Mouse (Mus musculus): Measurements from ENCODE around the gene Stag1.
A peak's percentile ranks its signal among the peaks of the same experiment; 100 is the strongest.

Stag1 gene

DNA sequence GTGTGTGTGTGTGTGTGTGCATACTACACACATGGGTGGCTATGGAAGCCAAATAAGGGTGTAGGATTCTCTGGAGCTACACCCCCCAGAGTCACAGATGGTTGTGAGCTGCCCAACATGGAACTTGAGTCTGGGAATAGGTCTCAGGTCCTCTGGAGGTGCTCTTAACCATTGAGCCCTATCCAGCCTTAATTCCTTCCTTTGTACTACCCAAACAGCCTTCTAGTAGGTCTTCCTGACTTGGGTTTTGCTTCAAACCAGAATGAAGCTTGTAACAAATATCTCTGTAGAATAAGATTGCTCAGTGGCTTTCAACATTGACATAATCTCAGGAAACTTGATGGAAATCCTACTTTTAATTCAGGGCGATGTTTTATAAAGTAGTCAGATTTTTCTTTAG is 7.9 kb downstream of the Stag1 start:
- no peak for DNase-seq (ENCODE audit: low spot score)

DNA sequence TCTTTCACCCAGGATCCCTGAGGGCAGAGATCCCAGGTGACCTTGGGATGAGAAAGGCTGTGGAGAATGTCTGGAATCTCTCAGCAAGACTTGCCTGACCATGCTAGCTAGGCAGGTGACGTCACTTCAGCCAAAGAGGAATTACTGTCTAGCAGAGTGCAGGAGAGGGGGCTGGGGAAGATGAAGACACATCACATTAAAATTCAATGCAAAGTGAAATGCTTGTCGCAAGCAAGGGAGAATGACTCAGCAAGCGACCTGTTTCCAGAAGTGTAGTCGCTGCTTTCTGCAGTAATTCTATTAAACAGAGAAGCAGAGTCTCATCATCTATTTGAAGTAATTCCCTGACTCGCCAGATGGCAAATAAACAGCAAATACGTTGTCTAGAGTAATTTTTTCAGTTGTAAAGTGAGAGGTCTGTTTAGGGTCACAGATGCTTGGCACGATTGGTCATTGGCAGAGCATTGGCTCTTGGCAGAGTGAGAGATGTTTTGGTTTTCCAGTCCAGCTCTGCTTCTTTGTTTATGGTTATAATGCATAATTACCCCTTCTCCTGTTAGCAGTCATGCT is 8.5 kb downstream of the Stag1 start:
- peak; percentile 51 for DNase-seq (ENCODE audit: low spot score)

DNA sequence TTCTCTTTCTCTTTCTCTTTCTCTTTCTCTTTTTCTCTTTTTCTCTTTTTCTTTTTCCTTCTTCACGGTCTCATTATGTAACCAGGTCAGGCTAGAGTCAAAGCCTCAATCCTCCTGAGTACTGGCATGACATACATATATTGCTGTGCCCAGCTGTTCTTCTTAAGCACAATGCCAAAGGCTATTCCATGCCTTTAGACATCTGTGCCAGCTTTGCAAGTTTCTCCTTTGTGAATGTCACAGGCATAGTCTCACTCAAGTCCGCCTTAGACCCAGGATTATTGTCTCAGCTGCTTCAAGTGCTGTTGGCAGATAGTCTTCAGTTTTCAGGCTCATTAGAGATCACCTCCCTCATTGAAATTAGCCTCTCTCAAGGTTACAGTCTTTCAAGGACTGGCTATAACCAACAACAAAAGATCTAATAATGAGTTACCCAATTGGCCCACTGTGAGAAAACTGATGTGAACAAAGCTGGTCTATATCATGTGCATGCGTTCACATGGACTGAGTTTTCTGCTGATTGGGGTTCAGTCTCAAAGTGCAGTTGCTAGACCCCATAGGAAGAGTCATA is 16.0 kb downstream of the Stag1 start:
- no peak for DNase-seq (ENCODE audit: low spot score)

DNA sequence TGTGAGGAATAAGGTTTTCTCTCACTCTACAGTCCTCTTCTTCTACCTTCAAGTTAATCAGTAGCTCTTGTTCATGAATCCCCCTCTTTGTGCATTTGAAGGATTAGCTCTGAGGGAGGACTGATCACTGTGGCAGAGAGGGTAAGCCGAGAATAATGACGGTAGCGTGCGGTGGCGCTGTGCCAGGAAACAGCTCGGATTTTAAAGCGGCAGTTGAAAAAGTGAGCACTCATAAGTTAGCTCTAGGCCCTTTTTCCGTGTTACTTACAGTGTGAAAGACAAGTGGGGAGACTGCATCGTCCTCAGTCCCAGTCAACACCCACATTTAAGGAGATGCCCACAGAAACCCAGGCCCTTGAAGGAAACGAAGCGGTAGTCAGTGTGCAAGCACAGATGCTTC is 19.3 kb downstream of the Stag1 start:
- DNase-seq (ENCODE audit: low spot score) = no peak

- DNase-seq (ENCODE audit: low spot score) = no peak
Measured at GRCm38 (mm10) chr9:100626258-100626657, 28.7 kb downstream of the Stag1 start.

GRCm38 (mm10) chr9:100640754-100641153 is 43.2 kb downstream of the Stag1 start:
- no peak for DNase-seq (ENCODE audit: low spot score)

- peak; percentile 54 for DNase-seq (ENCODE audit: low spot score)
Measured at GRCm38 (mm10) chr9:100641391-100642085, 43.9 kb downstream of the Stag1 start.

- DNase-seq (ENCODE audit: low spot score) = peak; percentile 62
Measured at GRCm38 (mm10) chr9:100642186-100642839, 44.7 kb downstream of the Stag1 start.

DNA sequence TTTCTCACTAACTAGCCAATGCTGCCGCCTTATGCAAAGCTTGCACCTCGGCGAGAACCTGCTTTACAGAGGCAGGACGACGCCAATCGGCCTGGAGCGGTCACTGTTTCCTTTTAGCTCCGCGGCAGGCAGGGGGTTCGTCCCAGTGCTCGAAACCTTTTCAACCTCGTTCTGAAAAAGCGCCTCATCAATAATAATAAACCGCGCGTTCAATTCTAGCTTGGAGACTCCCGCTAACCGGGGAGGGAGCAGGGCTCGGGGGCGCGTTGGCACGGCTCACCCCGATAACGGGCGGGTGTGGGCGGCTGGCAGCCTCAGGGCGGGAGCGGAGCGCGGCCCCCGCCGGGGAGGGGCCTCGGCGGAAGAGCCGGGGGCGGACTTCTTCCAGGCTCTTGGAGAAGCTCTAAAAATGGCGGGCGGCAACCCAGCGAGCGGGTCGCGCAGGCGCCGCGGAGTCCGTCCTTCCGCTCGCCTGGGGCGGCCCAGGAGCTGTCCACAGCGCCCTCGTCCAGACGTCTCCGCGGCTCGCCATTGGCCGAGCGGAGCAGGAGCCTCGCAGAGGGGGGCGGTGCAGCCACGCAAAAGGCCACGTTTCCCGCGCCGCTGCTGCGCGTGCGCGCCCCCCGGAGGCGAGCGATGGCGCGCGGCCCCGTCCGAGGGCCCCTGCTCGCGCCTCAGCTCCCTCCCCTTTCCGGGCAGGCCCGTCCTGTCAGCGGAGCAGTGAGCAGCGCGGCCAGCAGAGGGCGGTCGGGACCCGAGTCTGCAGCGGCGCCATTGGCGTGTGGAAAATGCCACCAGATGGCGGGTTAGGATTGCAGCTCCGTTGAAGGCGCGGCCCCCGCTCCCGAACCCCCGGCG is 45.5 kb downstream of the Stag1 start:
- peak; percentile 98 for DNase-seq (ENCODE audit: low spot score)

DNA sequence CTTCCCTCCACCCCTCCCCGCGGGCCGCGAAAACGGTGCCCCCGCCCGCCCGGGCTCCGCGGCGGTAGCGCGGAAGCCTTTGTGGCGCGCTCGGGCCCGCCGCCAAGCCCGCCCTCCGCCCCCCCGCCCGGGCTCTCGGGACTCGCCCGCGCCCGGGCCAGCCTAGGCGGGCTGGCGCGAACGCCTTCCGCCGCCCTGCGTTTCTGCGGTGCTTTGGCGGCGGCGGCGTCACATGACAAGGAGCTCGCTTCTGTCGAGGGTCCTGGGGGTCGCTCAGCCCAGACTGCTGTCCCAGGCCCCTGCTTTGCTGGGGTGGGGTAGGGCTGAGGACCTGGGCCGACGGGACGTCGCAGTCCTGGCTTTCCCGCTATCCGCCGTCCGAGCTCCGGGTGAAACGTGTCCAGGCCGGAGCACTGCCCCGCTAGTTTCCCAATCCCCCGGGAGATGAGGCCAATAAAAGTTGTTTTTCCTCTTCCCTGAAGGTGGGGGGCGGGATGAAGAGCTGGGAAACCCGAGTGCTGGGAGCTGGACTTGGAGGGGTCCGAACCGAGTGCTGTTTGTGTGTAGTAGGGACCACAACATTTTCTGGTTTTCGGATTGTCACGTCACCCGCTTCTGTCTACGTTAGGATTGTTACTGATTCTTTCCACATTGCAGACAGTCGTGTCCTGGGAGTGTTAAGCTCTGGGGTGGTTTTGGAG is 46.6 kb downstream of the Stag1 start:
- peak; percentile 82 for DNase-seq (ENCODE audit: low spot score)

- DNase-seq (ENCODE audit: low spot score) = no peak
Measured at GRCm38 (mm10) chr9:100645026-100645940, 47.7 kb downstream of the Stag1 start.

DNA sequence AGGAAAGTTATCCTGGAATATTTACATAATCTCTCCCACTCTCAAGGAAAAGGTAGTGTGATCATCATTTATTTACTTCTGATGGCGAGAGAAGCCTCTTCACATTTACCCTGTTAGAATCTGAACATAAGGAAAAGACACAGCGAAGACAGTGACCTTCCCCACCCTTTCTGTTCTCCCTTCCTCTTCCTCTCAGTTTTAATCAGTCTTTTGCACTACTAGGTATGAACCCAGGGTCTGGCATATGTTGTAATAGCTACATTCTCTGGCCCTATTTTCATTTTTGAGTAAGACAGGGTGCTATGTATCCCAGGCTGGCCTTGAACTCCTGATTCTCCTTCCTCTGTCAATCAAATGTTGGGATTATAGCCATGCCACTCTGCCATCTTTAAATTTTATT is 48.7 kb downstream of the Stag1 start:
- no peak for DNase-seq (ENCODE audit: low spot score)

GRCm38 (mm10) chr9:100647774-100648323 is 50.3 kb downstream of the Stag1 start:
- DNase-seq (ENCODE audit: low spot score) = no peak

- DNase-seq (ENCODE audit: low spot score) = no peak
Measured at GRCm38 (mm10) chr9:100654104-100654503, 56.5 kb downstream of the Stag1 start.

GRCm38 (mm10) chr9:100656058-100656457 is 58.5 kb downstream of the Stag1 start:
- no peak for DNase-seq (ENCODE audit: low spot score)

- DNase-seq (ENCODE audit: low spot score) = no peak
Measured at GRCm38 (mm10) chr9:100660587-100660986, 63.0 kb downstream of the Stag1 start.

DNA sequence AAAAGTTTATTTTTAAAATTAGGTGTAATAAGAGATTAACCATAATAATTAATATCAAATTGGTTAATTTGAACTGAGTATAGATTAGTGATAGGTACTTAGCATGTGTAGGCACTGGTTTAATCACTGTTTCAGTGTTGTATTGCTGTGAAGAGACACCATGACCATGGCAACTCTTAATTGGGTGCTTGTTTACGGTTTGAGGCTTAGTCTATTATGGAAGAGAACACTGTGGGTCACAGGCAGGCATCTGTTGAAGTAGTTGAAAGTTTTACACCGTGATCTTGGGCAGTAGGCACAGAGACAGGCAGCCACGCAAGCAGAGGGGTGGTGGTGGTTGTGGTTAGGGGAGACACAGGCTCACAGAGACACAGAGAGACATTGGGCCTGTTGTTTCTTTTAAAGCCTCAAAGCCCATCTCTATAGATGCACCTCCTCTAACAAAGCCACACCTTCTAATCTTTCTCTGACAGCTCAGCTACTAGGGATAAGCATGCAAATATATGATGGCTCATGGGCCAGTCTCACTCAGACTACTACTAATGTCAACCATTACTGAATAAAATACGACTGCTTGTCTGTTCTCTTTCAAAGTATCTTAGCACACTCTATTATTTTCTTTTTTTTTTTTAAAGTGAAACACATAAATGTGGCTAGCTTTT is 66.0 kb downstream of the Stag1 start:
- DNase-seq (ENCODE audit: low spot score) = no peak

DNA sequence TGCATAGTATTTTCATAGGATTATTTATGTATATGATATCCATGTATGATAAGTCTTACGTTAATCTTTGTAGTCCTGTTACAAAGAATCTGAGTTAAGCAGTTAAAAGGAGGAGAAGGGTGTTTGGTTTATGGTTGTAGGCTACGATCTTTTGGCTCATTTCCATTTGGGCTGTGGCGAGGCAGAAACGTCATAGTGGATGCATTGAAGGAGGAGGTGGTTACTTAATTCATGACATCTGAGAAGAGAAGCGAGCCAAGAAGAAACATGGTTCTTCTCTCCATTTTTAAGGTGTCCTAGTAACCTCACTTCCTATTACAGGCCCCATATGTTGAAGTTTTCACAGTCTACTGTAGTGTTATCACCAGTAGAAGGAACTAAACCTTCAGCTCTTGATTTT is 72.6 kb downstream of the Stag1 start:
- no peak for DNase-seq (ENCODE audit: low spot score)

GRCm38 (mm10) chr9:100679036-100679435 is 81.4 kb downstream of the Stag1 start:
- DNase-seq (ENCODE audit: low spot score) = no peak

- DNase-seq (ENCODE audit: low spot score) = no peak
Measured at GRCm38 (mm10) chr9:100682285-100682684, 84.7 kb downstream of the Stag1 start.

All from embryo, embryonic 10.5 days (tissue).